Mouse (Mus musculus): ENCODE measurements around the gene Tgtp1. TPM values are rescaled to one million over a fixed set of nuclear protein-coding genes. Genes with fewer than 3 reads are reported as not detected.
"Not testable (repeated sequence)": the region's sequence is repeated elsewhere in the genome, so short reads cannot be mapped to it uniquely, and the experiment has no call there.

Gene Tgtp1
- 0.04 TPM in 1 of 2 replicates, not detected in the other for total RNA-seq (2012; rRNA removed)
- 0.07 TPM in 1 of 2 replicates, not detected in the other for total RNA-seq (2014; rRNA removed)
- polyA plus RNA-seq (2012; ENCODE audit: insufficient read length, low read depth): 0.21 TPM in 1 of 2 replicates, not detected in the other

DNA sequence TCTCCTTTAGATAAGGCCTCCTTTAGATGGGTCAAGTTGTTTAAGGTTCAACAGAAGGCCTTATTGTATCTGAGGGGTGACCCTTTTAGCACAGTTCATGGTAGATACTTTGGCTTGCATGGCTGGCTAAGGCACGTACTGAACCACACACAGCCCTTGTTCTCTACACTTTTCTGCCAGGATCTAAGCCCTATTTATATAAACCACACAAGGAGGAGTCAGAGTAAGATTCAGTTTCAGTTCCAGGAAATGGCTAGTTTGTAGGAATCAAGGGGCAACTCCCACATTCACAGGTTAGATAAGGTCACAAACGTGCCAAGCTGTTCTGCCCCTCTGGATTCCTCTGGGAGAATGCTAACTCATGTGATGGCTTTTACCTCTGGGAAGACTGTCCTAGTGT, at the start of gene Tgtp1:
Tgtp1 (minus strand) TSS at position 155 of the 400 bp plus-strand sequence.
- H3K36me3 ChIP-seq (replicated peaks in 1 of 2; ENCODE audit: control insufficient read depth in 1 of 2, insufficient read depth in 1 of 2, low read length in 1 of 2); H3K79me2 ChIP-seq (replicated peaks; ENCODE audit: control insufficient read depth, extremely low read depth, insufficient read depth, poor library complexity, severe bottlenecking); H3K4me2 ChIP-seq (ENCODE audit: insufficient read depth, low read depth, poor library complexity, severe bottlenecking); in situ Hi-C loops (cut with MboI; ENCODE audit: low pct_ligation_motif_present, low pct_unique_long_range_greater_than_20kb, low sequenced_read_pairs); H3K27me3 ChIP-seq (replicated peaks); H3K4me1 ChIP-seq (ENCODE audit: control insufficient read depth in 1 of 2, insufficient read depth in 2 of 2); H3K9ac ChIP-seq (ENCODE audit: insufficient read depth, low read depth); dilution Hi-C loops (cut with MboI; ENCODE audit: extremely low pct_ligation_motif_present, extremely low pct_unique_long_range_greater_than_20kb, low sequenced_read_pairs); H3K27ac ChIP-seq (ENCODE audit: insufficient read depth, low read depth); H3K4me3 ChIP-seq (replicated peaks in 1 of 3; ENCODE audit: low read depth in 2 of 3, low read length in 2 of 3, poor library complexity in 1 of 3); DNase-seq (ENCODE audit: extremely low read depth); H3K9me3 ChIP-seq (replicated peaks; ENCODE audit: low read length): not testable (repeated sequence)

DNA sequence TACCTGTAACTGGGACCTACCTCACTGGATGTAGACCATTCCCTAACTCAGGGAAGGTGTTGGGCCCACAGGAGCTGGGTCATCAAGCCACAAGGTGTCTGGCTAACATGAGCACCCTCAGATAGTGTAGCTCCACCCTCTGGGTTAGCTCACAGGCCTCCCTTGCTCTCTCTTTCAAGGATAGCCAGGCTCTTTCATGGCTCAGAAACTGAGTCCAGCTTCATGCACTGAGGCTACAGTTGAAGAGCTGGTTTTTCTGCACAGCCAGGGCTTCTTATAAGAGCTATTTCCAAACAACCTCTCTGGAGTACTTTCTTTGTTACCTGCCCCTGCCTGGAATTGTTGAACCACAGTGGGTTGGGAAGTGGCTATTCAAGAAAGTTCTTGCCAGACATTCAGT, 18.1 kb upstream of the Tgtp1 start:
- H3K4me2 ChIP-seq (ENCODE audit: insufficient read depth, low read depth, poor library complexity, severe bottlenecking); H3K27ac ChIP-seq (ENCODE audit: insufficient read depth, low read depth); H3K27me3 ChIP-seq (replicated peaks); H3K9me3 ChIP-seq (replicated peaks; ENCODE audit: low read length); H3K36me3 ChIP-seq (replicated peaks in 1 of 2; ENCODE audit: control insufficient read depth in 1 of 2, insufficient read depth in 1 of 2, low read length in 1 of 2); H3K4me3 ChIP-seq (replicated peaks in 1 of 3; ENCODE audit: low read depth in 2 of 3, low read length in 2 of 3, poor library complexity in 1 of 3); H3K9ac ChIP-seq (ENCODE audit: insufficient read depth, low read depth); DNase-seq (ENCODE audit: extremely low read depth); dilution Hi-C loops (cut with MboI; ENCODE audit: extremely low pct_ligation_motif_present, extremely low pct_unique_long_range_greater_than_20kb, low sequenced_read_pairs); H3K79me2 ChIP-seq (replicated peaks; ENCODE audit: control insufficient read depth, extremely low read depth, insufficient read depth, poor library complexity, severe bottlenecking); H3K4me1 ChIP-seq (ENCODE audit: control insufficient read depth in 1 of 2, insufficient read depth in 2 of 2); in situ Hi-C loops (cut with MboI; ENCODE audit: low pct_ligation_motif_present, low pct_unique_long_range_greater_than_20kb, low sequenced_read_pairs): not testable (repeated sequence)

DNA sequence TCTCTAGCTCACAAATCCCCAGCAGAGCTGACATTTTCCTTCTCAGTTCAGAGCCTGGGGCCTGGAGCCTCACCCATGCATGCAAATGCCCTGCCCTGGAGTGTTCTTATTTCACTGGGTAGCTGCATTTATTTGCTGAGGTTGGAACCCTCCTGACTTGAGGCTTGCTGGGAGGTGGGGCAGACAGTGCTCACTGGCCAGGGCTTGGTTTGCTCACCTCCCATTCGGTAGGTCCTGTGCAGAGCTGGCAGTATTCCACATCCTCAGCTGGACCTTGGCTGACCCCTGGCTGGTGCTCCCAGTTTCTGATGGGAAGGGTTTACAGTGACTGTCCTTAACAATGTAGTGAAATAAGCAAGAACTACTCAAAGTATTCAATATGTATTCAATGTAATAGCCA, 12.8 kb upstream of the Tgtp1 start:
- in situ Hi-C loops (cut with MboI; ENCODE audit: low pct_ligation_motif_present, low pct_unique_long_range_greater_than_20kb, low sequenced_read_pairs); H3K4me1 ChIP-seq (ENCODE audit: control insufficient read depth in 1 of 2, insufficient read depth in 2 of 2); dilution Hi-C loops (cut with MboI; ENCODE audit: extremely low pct_ligation_motif_present, extremely low pct_unique_long_range_greater_than_20kb, low sequenced_read_pairs): not testable (repeated sequence)

DNA sequence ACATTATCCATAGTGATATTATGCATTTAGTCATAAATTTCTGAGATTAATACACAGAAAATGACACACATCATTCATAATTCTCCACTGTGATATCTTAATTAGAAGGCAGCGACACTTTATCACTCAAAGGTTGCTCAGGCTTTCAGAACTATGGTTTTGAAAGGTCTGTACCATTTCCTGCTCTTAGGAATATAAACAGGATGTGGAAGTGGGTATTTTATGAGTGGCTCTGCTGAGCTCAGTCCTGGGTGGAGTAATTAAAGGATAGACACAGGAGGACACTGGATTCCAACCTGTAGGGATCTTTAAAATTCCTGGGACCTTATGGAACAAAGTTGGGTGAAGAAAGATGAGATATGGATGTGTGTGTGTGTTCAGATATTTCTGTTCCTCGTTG, 12.3 kb upstream of the Tgtp1 start:
- H3K4me3 ChIP-seq (replicated peaks in 1 of 3; ENCODE audit: low read depth in 2 of 3, low read length in 2 of 3, poor library complexity in 1 of 3); dilution Hi-C loops (cut with MboI; ENCODE audit: extremely low pct_ligation_motif_present, extremely low pct_unique_long_range_greater_than_20kb, low sequenced_read_pairs); H3K27me3 ChIP-seq (replicated peaks); H3K79me2 ChIP-seq (replicated peaks; ENCODE audit: control insufficient read depth, extremely low read depth, insufficient read depth, poor library complexity, severe bottlenecking); H3K9me3 ChIP-seq (replicated peaks; ENCODE audit: low read length); H3K4me1 ChIP-seq (ENCODE audit: control insufficient read depth in 1 of 2, insufficient read depth in 2 of 2); H3K27ac ChIP-seq (ENCODE audit: insufficient read depth, low read depth); DNase-seq (ENCODE audit: extremely low read depth); H3K4me2 ChIP-seq (ENCODE audit: insufficient read depth, low read depth, poor library complexity, severe bottlenecking); H3K9ac ChIP-seq (ENCODE audit: insufficient read depth, low read depth); in situ Hi-C loops (cut with MboI; ENCODE audit: low pct_ligation_motif_present, low pct_unique_long_range_greater_than_20kb, low sequenced_read_pairs); H3K36me3 ChIP-seq (replicated peaks in 1 of 2; ENCODE audit: control insufficient read depth in 1 of 2, insufficient read depth in 1 of 2, low read length in 1 of 2): not testable (repeated sequence)

More for the DNA sequence above, 12.8 kb upstream of the Tgtp1 start:
- H3K4me3 ChIP-seq (replicated peaks in 1 of 3; ENCODE audit: low read depth in 2 of 3, low read length in 2 of 3, poor library complexity in 1 of 3); H3K27ac ChIP-seq (ENCODE audit: insufficient read depth, low read depth); H3K4me2 ChIP-seq (ENCODE audit: insufficient read depth, low read depth, poor library complexity, severe bottlenecking); DNase-seq (ENCODE audit: extremely low read depth); H3K9ac ChIP-seq (ENCODE audit: insufficient read depth, low read depth); H3K79me2 ChIP-seq (replicated peaks; ENCODE audit: control insufficient read depth, extremely low read depth, insufficient read depth, poor library complexity, severe bottlenecking); H3K36me3 ChIP-seq (replicated peaks in 1 of 2; ENCODE audit: control insufficient read depth in 1 of 2, insufficient read depth in 1 of 2, low read length in 1 of 2); H3K9me3 ChIP-seq (replicated peaks; ENCODE audit: low read length); H3K27me3 ChIP-seq (replicated peaks): not testable (repeated sequence)

DNA sequence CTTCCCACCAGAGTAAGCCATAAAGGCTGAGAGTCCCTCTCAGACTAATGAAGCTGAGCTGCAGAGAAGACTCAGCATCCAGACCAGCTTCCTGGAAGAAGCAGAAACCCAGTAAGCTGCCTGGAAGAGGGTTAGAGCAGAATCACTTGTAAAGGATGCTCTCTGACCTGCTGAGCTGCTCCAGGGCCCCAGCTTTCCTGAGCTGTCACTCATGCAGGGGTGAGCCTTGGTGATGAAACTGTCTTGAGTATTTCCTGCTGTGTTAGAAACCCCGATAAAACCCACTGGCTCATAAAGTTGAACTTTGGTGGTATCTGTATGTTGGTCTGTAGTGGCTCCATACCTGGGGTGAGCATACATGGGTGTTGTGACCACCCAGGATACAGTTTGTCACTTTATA, 6.4 kb upstream of the Tgtp1 start:
- H3K9ac ChIP-seq (ENCODE audit: insufficient read depth, low read depth); H3K4me2 ChIP-seq (ENCODE audit: insufficient read depth, low read depth, poor library complexity, severe bottlenecking); H3K79me2 ChIP-seq (replicated peaks; ENCODE audit: control insufficient read depth, extremely low read depth, insufficient read depth, poor library complexity, severe bottlenecking); H3K4me3 ChIP-seq (replicated peaks in 1 of 3; ENCODE audit: low read depth in 2 of 3, low read length in 2 of 3, poor library complexity in 1 of 3); H3K27ac ChIP-seq (ENCODE audit: insufficient read depth, low read depth); H3K36me3 ChIP-seq (replicated peaks in 1 of 2; ENCODE audit: control insufficient read depth in 1 of 2, insufficient read depth in 1 of 2, low read length in 1 of 2); DNase-seq (ENCODE audit: extremely low read depth); H3K9me3 ChIP-seq (replicated peaks; ENCODE audit: low read length); in situ Hi-C loops (cut with MboI; ENCODE audit: low pct_ligation_motif_present, low pct_unique_long_range_greater_than_20kb, low sequenced_read_pairs); H3K4me1 ChIP-seq (ENCODE audit: control insufficient read depth in 1 of 2, insufficient read depth in 2 of 2); H3K27me3 ChIP-seq (replicated peaks); dilution Hi-C loops (cut with MboI; ENCODE audit: extremely low pct_ligation_motif_present, extremely low pct_unique_long_range_greater_than_20kb, low sequenced_read_pairs): not testable (repeated sequence)

DNA sequence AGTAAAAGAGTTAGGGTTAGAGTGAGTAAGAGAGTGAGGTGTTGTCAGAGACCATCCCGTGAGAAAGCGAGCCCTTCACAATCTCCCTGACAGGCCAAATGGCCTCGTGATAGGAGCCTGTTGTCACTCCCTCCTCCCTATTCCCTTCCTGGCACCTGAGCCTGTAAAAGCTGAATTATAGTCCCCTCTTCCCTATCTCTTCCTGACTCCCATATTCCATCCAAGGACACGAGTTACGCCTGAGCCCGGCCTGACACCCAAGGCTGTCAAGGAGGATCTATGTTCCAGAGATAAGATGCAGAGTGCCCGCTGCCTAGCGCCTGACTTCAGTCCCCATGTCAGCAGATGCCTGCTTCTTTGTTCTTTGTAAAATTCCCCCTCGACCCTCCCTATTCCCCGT, 676 bp downstream of the Tgtp1 start:
- H3K9me3 ChIP-seq (replicated peaks; ENCODE audit: low read length); DNase-seq (ENCODE audit: extremely low read depth); H3K4me3 ChIP-seq (replicated peaks in 1 of 3; ENCODE audit: low read depth in 2 of 3, low read length in 2 of 3, poor library complexity in 1 of 3); in situ Hi-C loops (cut with MboI; ENCODE audit: low pct_ligation_motif_present, low pct_unique_long_range_greater_than_20kb, low sequenced_read_pairs); H3K9ac ChIP-seq (ENCODE audit: insufficient read depth, low read depth); H3K79me2 ChIP-seq (replicated peaks; ENCODE audit: control insufficient read depth, extremely low read depth, insufficient read depth, poor library complexity, severe bottlenecking); H3K36me3 ChIP-seq (replicated peaks in 1 of 2; ENCODE audit: control insufficient read depth in 1 of 2, insufficient read depth in 1 of 2, low read length in 1 of 2); H3K4me2 ChIP-seq (ENCODE audit: insufficient read depth, low read depth, poor library complexity, severe bottlenecking); dilution Hi-C loops (cut with MboI; ENCODE audit: extremely low pct_ligation_motif_present, extremely low pct_unique_long_range_greater_than_20kb, low sequenced_read_pairs); H3K4me1 ChIP-seq (ENCODE audit: control insufficient read depth in 1 of 2, insufficient read depth in 2 of 2); H3K27me3 ChIP-seq (replicated peaks); H3K27ac ChIP-seq (ENCODE audit: insufficient read depth, low read depth): not testable (repeated sequence)
